Mouse (Mus musculus): ENCODE measurements around the gene Wdr31.

- TF ChIP-seq MAZ (IDR thresholded peaks at IDR 0.05; ENCODE audit: low read depth, low read length) (no peak), CTCF (conservative IDR thresholded peaks at IDR 0.05 in 1 of 2, IDR thresholded peaks at IDR 0.05 in 1 of 2; ENCODE audit: low read depth in 2 of 2, low read length in 2 of 2) (no peak), ETS1 (conservative IDR thresholded peaks at IDR 0.05; ENCODE audit: low read depth, low read length) (no peak), ZKSCAN1 (IDR thresholded peaks at IDR 0.05; ENCODE audit: borderline replicate concordance, low read depth, low read length) (no peak), JUND (conservative IDR thresholded peaks at IDR 0.05; ENCODE audit: low read depth, low read length) (no peak), MYC (IDR thresholded peaks at IDR 0.05; ENCODE audit: low read depth, low read length) (no peak), CHD2 (IDR thresholded peaks at IDR 0.05; ENCODE audit: low read length) (no peak), USF2 (conservative IDR thresholded peaks at IDR 0.05; ENCODE audit: low read depth, low read length) (no peak)
Measured at GRCm38 (mm10) chr4:62463124-62463523, 7.6 kb downstream of the Wdr31 start.
